Mouse (Mus musculus) testis, adult 2 months (tissue): ENCODE results near the gene Yaf2.
"Not testable (repeated sequence)": the region's sequence is repeated elsewhere in the genome, so short reads cannot be mapped to it uniquely, and the experiment has no call there.

Experiments
- CTCF ChIP-seq: fragments of 200-500 bp; IDR thresholded peaks from 2 replicates; pipeline ENCODE4 v1.5.1; 2012; ENCODE audit warnings: low read depth, mild to moderate bottlenecking, inconsistent platforms, low read length, moderate library complexity; ENCODE audit not compliant: control insufficient read depth, insufficient read depth, insufficient replicate concordance
- POLR2A ChIP-seq: fragments of 200-500 bp; IDR thresholded peaks from 2 replicates; pipeline ENCODE4 v1.6.1; 2012; ENCODE audit warnings: low read depth, mild to moderate bottlenecking, inconsistent platforms, low read length, moderate library complexity; ENCODE audit not compliant: control insufficient read depth

DNA sequence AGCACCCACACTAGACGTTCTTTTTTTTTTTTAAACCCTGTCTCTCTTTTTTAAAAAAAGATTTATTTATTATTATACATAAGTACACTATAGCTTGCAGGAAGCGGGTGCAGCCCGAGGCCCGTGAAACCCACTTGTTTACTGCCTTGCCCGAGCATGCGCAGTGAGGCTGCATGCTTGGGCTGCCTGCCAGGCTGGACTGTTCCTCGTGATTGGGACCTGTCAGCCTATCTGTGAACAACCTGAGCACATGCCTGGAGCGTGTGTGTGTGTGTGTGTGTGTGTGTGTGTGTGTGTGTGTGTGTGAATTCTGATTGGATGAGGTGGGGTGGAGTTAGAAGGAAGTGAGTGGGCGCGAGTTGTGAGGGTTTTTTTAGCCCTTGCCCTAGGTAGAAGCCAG, 100.3 kb downstream of the Yaf2 start:
- TF ChIP-seq CTCF, POLR2A: not testable (repeated sequence)
